Mouse (Mus musculus) hindbrain, postnatal 0 days (tissue): ENCODE measurements around the gene Jag1. TPM values are rescaled to one million over a fixed set of nuclear protein-coding genes. Genes with fewer than 3 reads are reported as not detected.

Source experiments
- ATAC-seq: fragments of 200-750 bp; cut with Nextera tagmentation; 2 replicates; pipeline ENCODE4 v1.8.0; 2017; ENCODE audit warnings: mild to moderate bottlenecking, moderate TSS enrichment, moderate library complexity
- DNase-seq: peaks from one replicate; pipeline ENCODE4 v3.0.0-alpha.2; 2015; ENCODE audit warnings: low spot score
- H3K27ac ChIP-seq: fragments of 300-500 bp; sonication (generic); 2 replicates; pipeline ENCODE4 v1.5.1; 2014; ENCODE audit warnings: mild to moderate bottlenecking
- H3K27me3 ChIP-seq: fragments of 300-500 bp; sonication (generic); 2 replicates; pipeline ENCODE4 v1.6.1; 2014; ENCODE audit warnings: low read length, mixed read lengths; ENCODE audit not compliant: insufficient read depth
- H3K36me3 ChIP-seq: fragments of 300-500 bp; sonication (generic); 2 replicates; pipeline ENCODE4 v1.6.1; 2014; ENCODE audit warnings: low read length, mixed read lengths; ENCODE audit not compliant: insufficient read depth
- H3K4me1 ChIP-seq: fragments of 300-500 bp; sonication (generic); 2 replicates; pipeline ENCODE4 v1.6.1; 2014; ENCODE audit warnings: antibody characterized with exemption, low read length, mixed read lengths; ENCODE audit not compliant: insufficient read depth
- H3K4me2 ChIP-seq: fragments of 300-500 bp; sonication (generic); 2 replicates; pipeline ENCODE4 v1.6.1; 2014; ENCODE audit warnings: low read depth, mild to moderate bottlenecking, low read length, moderate library complexity, mixed read lengths
- H3K4me3 ChIP-seq: fragments of 300-500 bp; sonication (generic); 2 replicates; pipeline ENCODE4 v1.5.1; 2014; ENCODE audit warnings: low read length
- H3K9ac ChIP-seq: fragments of 300-500 bp; sonication (generic); replicated peaks from 2 replicates; pipeline ENCODE4 v1.6.1; 2014; ENCODE audit warnings: mild to moderate bottlenecking, low read length, moderate library complexity, mixed read lengths
- H3K9me3 ChIP-seq: fragments of 300-500 bp; sonication (generic); 2 replicates; pipeline ENCODE4 v1.6.1; 2016; ENCODE audit warnings: low read length, mixed read lengths
- CTCF ChIP-seq: IDR thresholded peaks from 2 replicates; pipeline ENCODE4 v1.5.1; 2016; ENCODE audit warnings: antibody characterized with exemption, control low read depth, low read depth
- WGBS: fragments of 180-500 bp; shearing (Covaris S2); extraction: QIAGEN DNeasy Blood & Tissue Kit; methylation state at CpG from one replicate; pipeline ENCODE4 v1.1.7; 2014; 5-methylcytosine and 5-hydroxymethylcytosine counted together
- polyA plus RNA-seq: library from polyadenylated mRNA; unstranded; fragments of >200 nt; fragmentation: Nextera tagmentation; extraction: Ambion mirVana; gene quantifications from 2 replicates; pipeline ENCODE4 v1.2.1, GENCODE M21; 2015
- total RNA-seq: library from RNA; depleted of rRNA; stranded (reverse); fragments of >200 nt; gene quantifications from 2 replicates; pipeline ENCODE4 v1.2.3, GENCODE M21; 2014

Gene Jag1
- total and polyA plus RNA-seq, 2 experiments from 2014 or later = 4.9 to 8.5 TPM

GRCm38 (mm10) chr2:137114248-137115096 lies 2.0 kb downstream of the Jag1 start:
- Histone ChIP-seq H3K9me3 (no peaks in the 10 kb centered on the region), H3K27me3 (no peaks in the 10 kb centered on the region), H3K27ac (peak overlapping the region; percentile 65), H3K4me2 (peak overlapping the region; percentile 99), H3K9ac (peak overlapping the region; percentile 61), H3K36me3 (no peaks in the 10 kb centered on the region), H3K4me1 (peaks cover 10% of the 10 kb centered on the region; the same call in 1 of the 2 replicates), H3K4me3 (peak overlapping the region; percentile 50)
- peak; percentile 57 for ATAC-seq
- under 1% methylated on average over 49 of the region's 51 CpGs for WGBS
- DNase-seq = peak; percentile 89
- TF ChIP-seq CTCF = peak; percentile 81

DNA sequence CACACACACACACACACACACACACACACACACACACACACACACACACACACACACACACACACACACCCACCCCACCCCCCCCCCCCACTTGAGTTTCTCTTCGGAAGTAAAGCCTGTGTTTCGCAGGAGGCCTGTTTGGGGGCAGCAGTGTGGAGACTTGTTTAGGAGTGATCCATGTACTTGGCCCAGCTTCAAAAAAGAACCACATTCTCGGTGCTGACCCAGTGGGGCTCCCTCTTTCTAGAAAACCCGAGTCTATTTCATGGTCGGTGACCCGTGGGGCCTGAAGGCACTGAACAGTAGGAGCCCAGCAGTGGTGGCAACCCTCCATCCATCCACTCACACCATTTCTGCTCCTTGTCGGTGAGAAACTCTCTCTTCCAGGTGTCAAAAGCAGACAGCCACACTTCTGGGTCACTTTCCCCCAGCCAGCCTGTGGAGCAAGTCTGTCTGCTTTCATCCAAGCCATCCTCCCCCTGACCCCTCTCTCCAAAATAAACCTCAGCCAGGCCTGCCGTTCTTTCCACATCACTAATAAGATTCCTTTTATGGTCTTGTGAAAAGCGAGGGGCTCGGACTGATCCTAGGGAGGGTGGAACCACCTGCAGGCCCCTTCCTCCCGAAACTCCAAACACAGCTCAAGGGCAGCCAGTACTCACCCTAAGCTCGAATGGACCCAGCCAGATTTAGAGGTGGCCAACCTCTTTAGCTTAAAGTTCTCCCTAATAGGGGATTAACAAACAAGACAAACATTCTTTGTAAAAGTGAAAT lies 3.0 kb downstream of the Jag1 start:
- H3K4me3 ChIP-seq = peak overlapping the region; percentile 50
- 0 out of 2 replicates have a peak overlapping the region, but pooled peaks have one; percentile 61 for H3K9ac ChIP-seq
- peak overlapping the region; percentile 32; the same call in 1 of the 2 replicates for H3K27ac ChIP-seq
- peak overlapping the region; percentile 99 for H3K4me2 ChIP-seq
- ATAC-seq (no peak), DNase-seq (peak; percentile 41)
- no peaks in the 10 kb centered on the region for H3K36me3 ChIP-seq
- no peaks in the 10 kb centered on the region for H3K27me3 ChIP-seq
- no peaks in the 10 kb centered on the region for H3K9me3 ChIP-seq
- TF ChIP-seq CTCF = no peak
- H3K4me1 ChIP-seq = peaks cover 10% of the 10 kb centered on the region; the same call in 1 of the 2 replicates
- 9% methylated on average over 11 of the region's 12 CpGs for WGBS

DNA sequence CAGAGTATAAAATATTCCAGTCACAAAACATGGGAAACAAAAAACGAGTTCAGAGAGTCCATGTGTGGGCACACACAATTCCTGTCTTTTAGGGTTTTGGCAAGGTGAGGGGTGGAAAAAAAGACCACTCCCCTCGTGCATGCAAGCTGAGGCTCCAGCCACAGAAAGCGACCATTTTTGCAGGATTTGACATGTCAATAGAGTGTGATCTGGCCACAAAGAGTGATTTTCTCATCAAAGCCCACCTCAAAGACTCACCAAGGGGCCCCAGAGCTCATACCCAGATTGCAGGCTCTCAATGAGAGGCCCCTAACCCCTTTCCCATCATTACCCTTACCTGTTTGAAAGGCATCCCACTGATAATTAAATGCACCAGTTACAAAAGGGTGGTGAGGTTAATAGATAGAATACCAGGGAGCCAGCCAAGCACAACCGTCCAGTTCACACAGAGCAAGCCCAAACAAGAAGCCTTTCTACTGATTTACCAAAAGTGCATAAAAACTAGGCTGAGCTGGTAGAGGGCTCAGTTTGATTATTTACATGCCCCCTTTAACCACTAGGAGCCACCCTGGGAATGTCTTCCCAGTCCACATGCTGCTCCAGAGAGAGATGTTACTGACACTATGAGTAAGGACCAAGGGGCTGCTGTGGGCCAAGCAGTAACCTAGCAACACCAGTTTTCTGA lies 6.1 kb downstream of the Jag1 start:
- H3K4me1 ChIP-seq = peaks cover 5% of the 10 kb centered on the region; the same call in 1 of the 2 replicates
- H3K27me3 ChIP-seq = no peaks in the 10 kb centered on the region
- H3K4me2 ChIP-seq = no peak overlapping the region
- DNase-seq (peak; percentile 29), ATAC-seq (peak; percentile 36; the same call in 1 of the 2 replicates)
- WGBS = 22% methylated on average over 4 of the region's 4 CpGs
- no peaks in the 10 kb centered on the region for H3K36me3 ChIP-seq
- H3K4me3 ChIP-seq = no peak overlapping the region
- H3K9me3 ChIP-seq = no peaks in the 10 kb centered on the region
- H3K27ac ChIP-seq = peak overlapping the region; percentile 1; the same call in 1 of the 2 replicates
- TF ChIP-seq CTCF = peak; percentile 47
- no peak overlapping the region for H3K9ac ChIP-seq

DNA sequence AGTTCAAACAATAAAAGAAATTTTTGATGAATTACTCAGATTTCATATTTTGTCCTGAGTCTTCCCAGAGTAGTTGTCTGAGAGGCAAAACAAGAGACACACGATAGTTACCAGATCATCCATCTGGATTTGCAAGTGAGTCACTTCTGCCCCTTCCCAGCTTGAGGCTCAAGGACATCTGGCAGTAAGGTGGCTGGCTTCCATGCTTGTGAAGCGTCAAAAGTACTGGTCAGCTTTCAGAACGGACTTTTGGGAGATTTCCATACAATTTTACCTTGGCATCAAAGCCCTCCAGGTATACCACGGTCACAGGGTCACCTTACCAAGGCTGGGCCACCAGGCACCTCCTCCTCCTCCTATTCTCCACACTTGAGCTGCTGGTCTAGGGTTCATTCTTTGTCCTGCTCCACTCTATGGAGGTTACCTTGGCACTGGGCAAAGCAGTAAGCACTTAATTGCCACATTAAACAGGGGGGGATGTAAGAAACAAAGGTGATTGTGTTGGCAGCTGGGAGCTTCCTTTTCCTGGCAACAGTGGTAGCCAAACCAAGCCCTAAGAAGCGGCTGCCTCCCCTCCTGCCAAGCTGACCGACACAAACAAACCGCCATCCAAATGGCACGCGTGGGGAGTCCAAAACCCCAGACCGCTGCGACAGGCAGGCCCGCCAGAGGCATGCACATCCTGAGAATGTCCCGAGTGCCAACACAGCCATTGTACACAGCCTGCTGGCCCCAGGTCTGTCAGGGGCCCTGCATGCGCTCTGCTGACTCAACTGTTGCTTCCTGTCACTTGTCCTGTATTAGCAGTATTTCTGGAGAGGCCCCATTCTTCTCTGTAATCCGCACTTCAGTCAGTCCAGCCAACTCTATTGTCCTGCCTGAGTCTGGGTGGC lies 6.9 kb downstream of the Jag1 start:
- ATAC-seq (peak; percentile 73), DNase-seq (peak; percentile 73)
- no peak for TF ChIP-seq CTCF
- Histone ChIP-seq H3K36me3 (no peaks in the 10 kb centered on the region), H3K4me1 (peaks cover 5% of the 10 kb centered on the region; the same call in 1 of the 2 replicates), H3K27ac (peak overlapping the region; percentile 1; the same call in 1 of the 2 replicates), H3K9ac (no peak overlapping the region), H3K4me2 (peak overlapping the region; percentile 11; the same call in 1 of the 2 replicates), H3K9me3 (no peaks in the 10 kb centered on the region), H3K27me3 (no peaks in the 10 kb centered on the region), H3K4me3 (no peak overlapping the region)
- 26% methylated on average over 15 of the region's 15 CpGs for WGBS

DNA sequence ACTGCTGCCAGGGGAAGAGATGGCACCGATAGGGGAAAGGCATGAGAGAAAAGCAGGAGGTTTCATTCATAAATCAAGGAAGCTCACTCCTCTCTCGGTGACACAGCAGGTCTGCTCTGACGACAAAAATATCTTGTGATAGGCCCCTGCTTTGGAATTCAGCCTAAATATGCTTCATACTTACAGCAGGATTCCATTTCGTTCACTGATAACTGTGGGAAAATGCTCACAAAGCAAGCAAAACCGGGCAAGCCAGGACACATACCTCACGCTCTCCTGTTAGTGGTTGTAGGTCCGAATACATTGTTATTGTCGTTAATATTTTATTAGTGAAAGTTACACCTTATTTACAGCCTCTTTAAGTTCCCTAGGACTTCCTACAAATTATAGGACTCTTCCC lies 8.5 kb downstream of the Jag1 start:
- 62% methylated on average over 8 of the region's 8 CpGs for WGBS
- no peak overlapping the region for H3K27ac ChIP-seq
- DNase-seq (no peak), ATAC-seq (no peak)
- no peak overlapping the region for H3K9ac ChIP-seq
- H3K4me2 ChIP-seq = no peak overlapping the region
- H3K4me3 ChIP-seq = no peak overlapping the region
- H3K9me3 ChIP-seq = no peaks in the 10 kb centered on the region
- no peaks in the 10 kb centered on the region for H3K36me3 ChIP-seq
- H3K27me3 ChIP-seq = no peaks in the 10 kb centered on the region
- no peaks in the 10 kb centered on the region for H3K4me1 ChIP-seq
- no peak for TF ChIP-seq CTCF
